Mouse (Mus musculus): ENCODE measurements around the gene Creb3l2. TPM values are rescaled to one million over a fixed set of nuclear protein-coding genes. Genes with fewer than 3 reads are reported as not detected.

The Creb3l2 gene
- polyA plus RNA-seq, 1 experiment = 8.8 TPM

DNA sequence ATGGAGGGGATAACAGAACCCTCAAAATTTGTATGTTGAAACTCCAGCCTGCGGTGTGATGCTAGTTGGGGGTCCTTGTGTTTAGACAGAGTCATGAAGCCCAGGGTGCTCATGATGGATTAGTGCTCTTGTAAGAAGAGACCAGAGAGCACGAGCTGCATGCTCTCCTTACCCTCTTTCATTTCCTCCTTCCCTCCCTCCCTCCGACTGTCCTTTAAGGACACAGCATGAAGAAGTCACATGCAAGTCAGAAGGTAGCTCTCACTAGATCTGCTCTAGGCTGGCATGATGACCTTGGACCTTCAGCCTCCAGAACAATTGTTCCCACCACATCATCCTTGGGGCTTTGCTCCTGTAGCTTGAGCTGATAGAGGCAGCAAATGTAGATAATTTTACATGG lies 30.2 kb downstream of the Creb3l2 start:
- Histone ChIP-seq H3ac (ENCODE audit: control insufficient read depth, insufficient read length, low read depth) (no peak overlapping the region), H3K79me2 (ENCODE audit: control insufficient read depth, insufficient read depth) (peaks cover under 1% of the 10 kb centered on the region), H3K4me3 (ENCODE audit: insufficient read depth, poor library complexity, severe bottlenecking) (no peak overlapping the region), H3K36me3 (ENCODE audit: control insufficient read depth, insufficient read depth) (no peaks in the 10 kb centered on the region), H3K79me3 (ENCODE audit: low read depth) (no peaks in the 10 kb centered on the region), H3K27me3 (ENCODE audit: control insufficient read depth, insufficient read depth, insufficient read length) (no peaks in the 10 kb centered on the region)
- TF ChIP-seq CTCF (IDR thresholded peaks at IDR 0.05; ENCODE audit: control insufficient read depth, insufficient read depth, insufficient read length) (no peak), FOSL1 (IDR thresholded peaks at IDR 0.05; ENCODE audit: insufficient read depth, low read length, poor library complexity, severe bottlenecking) (no peak), USF1 (IDR thresholded peaks at IDR 0.05; ENCODE audit: low read depth) (no peak), MAX (IDR thresholded peaks at IDR 0.05) (no peak), CEBPB (IDR thresholded peaks at IDR 0.05; ENCODE audit: low read depth) (no peak), MYOD1 (IDR thresholded peaks at IDR 0.05; ENCODE audit: control insufficient read depth, insufficient read length, low read depth) (no peak), MYOG (IDR thresholded peaks at IDR 0.05; ENCODE audit: control insufficient read depth, extremely low read depth, insufficient read length) (no peak)

- Histone ChIP-seq H3K27me3 (ENCODE audit: control insufficient read depth, insufficient read depth, insufficient read length) (no peaks in the 10 kb centered on the region), H3K79me3 (ENCODE audit: low read depth) (peaks cover 6% of the 10 kb centered on the region), H3K79me2 (ENCODE audit: control insufficient read depth, insufficient read depth) (peaks cover 14% of the 10 kb centered on the region), H3ac (ENCODE audit: control insufficient read depth, insufficient read length, low read depth) (no peak overlapping the region), H3K36me3 (ENCODE audit: control insufficient read depth, insufficient read depth) (no peaks in the 10 kb centered on the region), H3K4me3 (ENCODE audit: insufficient read depth, poor library complexity, severe bottlenecking) (no peak overlapping the region)
- TF ChIP-seq CTCF (IDR thresholded peaks at IDR 0.05; ENCODE audit: control insufficient read depth, insufficient read depth, insufficient read length) = no peak
- TF ChIP-seq FOSL1 (IDR thresholded peaks at IDR 0.05; ENCODE audit: insufficient read depth, low read length, poor library complexity, severe bottlenecking) = no peak
- TF ChIP-seq USF1 (IDR thresholded peaks at IDR 0.05; ENCODE audit: low read depth) = no peak
- no peak for TF ChIP-seq MYOD1 (IDR thresholded peaks at IDR 0.05; ENCODE audit: control insufficient read depth, insufficient read length, low read depth)
- TF ChIP-seq MAX (IDR thresholded peaks at IDR 0.05) = no peak
- no peak for TF ChIP-seq MYOG (IDR thresholded peaks at IDR 0.05; ENCODE audit: control insufficient read depth, extremely low read depth, insufficient read length)
- TF ChIP-seq CEBPB (IDR thresholded peaks at IDR 0.05; ENCODE audit: low read depth) = no peak
Measured at GRCm38 (mm10) chr6:37409829-37410228, 32.1 kb downstream of the Creb3l2 start.

GRCm38 (mm10) chr6:37407876-37408275 lies 34.1 kb downstream of the Creb3l2 start:
- no peak overlapping the region for H3ac ChIP-seq (ENCODE audit: control insufficient read depth, insufficient read length, low read depth)
- no peak overlapping the region for H3K4me3 ChIP-seq (ENCODE audit: insufficient read depth, poor library complexity, severe bottlenecking)
- H3K27me3 ChIP-seq (ENCODE audit: control insufficient read depth, insufficient read depth, insufficient read length) = no peaks in the 10 kb centered on the region
- TF ChIP-seq MYOD1 (IDR thresholded peaks at IDR 0.05; ENCODE audit: control insufficient read depth, insufficient read length, low read depth) (no peak), MAX (IDR thresholded peaks at IDR 0.05) (no peak), MYOG (IDR thresholded peaks at IDR 0.05; ENCODE audit: control insufficient read depth, extremely low read depth, insufficient read length) (no peak), CTCF (IDR thresholded peaks at IDR 0.05; ENCODE audit: control insufficient read depth, insufficient read depth, insufficient read length) (no peak), USF1 (IDR thresholded peaks at IDR 0.05; ENCODE audit: low read depth) (no peak), FOSL1 (IDR thresholded peaks at IDR 0.05; ENCODE audit: insufficient read depth, low read length, poor library complexity, severe bottlenecking) (no peak), CEBPB (IDR thresholded peaks at IDR 0.05; ENCODE audit: low read depth) (no peak)
- H3K79me3 ChIP-seq (ENCODE audit: low read depth) = peaks cover 6% of the 10 kb centered on the region
- H3K36me3 ChIP-seq (ENCODE audit: control insufficient read depth, insufficient read depth) = no peaks in the 10 kb centered on the region
- H3K79me2 ChIP-seq (ENCODE audit: control insufficient read depth, insufficient read depth) = peaks cover 14% of the 10 kb centered on the region

GRCm38 (mm10) chr6:37406903-37407302 lies 35.0 kb downstream of the Creb3l2 start:
- Histone ChIP-seq H3K79me3 (ENCODE audit: low read depth) (peaks cover 6% of the 10 kb centered on the region), H3K79me2 (ENCODE audit: control insufficient read depth, insufficient read depth) (peaks cover 14% of the 10 kb centered on the region), H3K36me3 (ENCODE audit: control insufficient read depth, insufficient read depth) (no peaks in the 10 kb centered on the region), H3K4me3 (ENCODE audit: insufficient read depth, poor library complexity, severe bottlenecking) (no peak overlapping the region), H3ac (ENCODE audit: control insufficient read depth, insufficient read length, low read depth) (no peak overlapping the region), H3K27me3 (ENCODE audit: control insufficient read depth, insufficient read depth, insufficient read length) (no peaks in the 10 kb centered on the region)
- TF ChIP-seq CTCF (IDR thresholded peaks at IDR 0.05; ENCODE audit: control insufficient read depth, insufficient read depth, insufficient read length) (no peak), USF1 (IDR thresholded peaks at IDR 0.05; ENCODE audit: low read depth) (no peak), MAX (IDR thresholded peaks at IDR 0.05) (no peak), CEBPB (IDR thresholded peaks at IDR 0.05; ENCODE audit: low read depth) (no peak), FOSL1 (IDR thresholded peaks at IDR 0.05; ENCODE audit: insufficient read depth, low read length, poor library complexity, severe bottlenecking) (no peak), MYOD1 (IDR thresholded peaks at IDR 0.05; ENCODE audit: control insufficient read depth, insufficient read length, low read depth) (no peak), MYOG (IDR thresholded peaks at IDR 0.05; ENCODE audit: control insufficient read depth, extremely low read depth, insufficient read length) (no peak)

GRCm38 (mm10) chr6:37406018-37406417 lies 35.9 kb downstream of the Creb3l2 start:
- TF ChIP-seq MAX (IDR thresholded peaks at IDR 0.05) = no peak
- TF ChIP-seq MYOD1 (IDR thresholded peaks at IDR 0.05; ENCODE audit: control insufficient read depth, insufficient read length, low read depth) = no peak
- TF ChIP-seq USF1 (IDR thresholded peaks at IDR 0.05; ENCODE audit: low read depth) = no peak
- TF ChIP-seq CEBPB (IDR thresholded peaks at IDR 0.05; ENCODE audit: low read depth) = no peak
- no peak for TF ChIP-seq CTCF (IDR thresholded peaks at IDR 0.05; ENCODE audit: control insufficient read depth, insufficient read depth, insufficient read length)
- TF ChIP-seq MYOG (IDR thresholded peaks at IDR 0.05; ENCODE audit: control insufficient read depth, extremely low read depth, insufficient read length) = no peak
- no peak for TF ChIP-seq FOSL1 (IDR thresholded peaks at IDR 0.05; ENCODE audit: insufficient read depth, low read length, poor library complexity, severe bottlenecking)
- Histone ChIP-seq H3K4me3 (ENCODE audit: insufficient read depth, poor library complexity, severe bottlenecking) (no peak overlapping the region), H3K79me3 (ENCODE audit: low read depth) (peaks cover 6% of the 10 kb centered on the region)

GRCm38 (mm10) chr6:37404325-37404724 lies 37.6 kb downstream of the Creb3l2 start:
- H3ac ChIP-seq (ENCODE audit: control insufficient read depth, insufficient read length, low read depth) = no peak overlapping the region
- H3K27me3 ChIP-seq (ENCODE audit: control insufficient read depth, insufficient read depth, insufficient read length) = no peaks in the 10 kb centered on the region
- peaks cover 25% of the 10 kb centered on the region for H3K79me2 ChIP-seq (ENCODE audit: control insufficient read depth, insufficient read depth)
- no peaks in the 10 kb centered on the region for H3K36me3 ChIP-seq (ENCODE audit: control insufficient read depth, insufficient read depth)
- TF ChIP-seq USF1 (IDR thresholded peaks at IDR 0.05; ENCODE audit: low read depth) (no peak), MYOD1 (IDR thresholded peaks at IDR 0.05; ENCODE audit: control insufficient read depth, insufficient read length, low read depth) (no peak), MAX (IDR thresholded peaks at IDR 0.05) (no peak), CEBPB (IDR thresholded peaks at IDR 0.05; ENCODE audit: low read depth) (no peak), CTCF (IDR thresholded peaks at IDR 0.05; ENCODE audit: control insufficient read depth, insufficient read depth, insufficient read length) (no peak), FOSL1 (IDR thresholded peaks at IDR 0.05; ENCODE audit: insufficient read depth, low read length, poor library complexity, severe bottlenecking) (no peak), MYOG (IDR thresholded peaks at IDR 0.05; ENCODE audit: control insufficient read depth, extremely low read depth, insufficient read length) (no peak)
- peaks cover 6% of the 10 kb centered on the region for H3K79me3 ChIP-seq (ENCODE audit: low read depth)
- no peak overlapping the region for H3K4me3 ChIP-seq (ENCODE audit: insufficient read depth, poor library complexity, severe bottlenecking)

More at GRCm38 (mm10) chr6:37406018-37406417, 35.9 kb downstream of the Creb3l2 start:
- Histone ChIP-seq H3K27me3 (ENCODE audit: control insufficient read depth, insufficient read depth, insufficient read length) (no peaks in the 10 kb centered on the region), H3K36me3 (ENCODE audit: control insufficient read depth, insufficient read depth) (no peaks in the 10 kb centered on the region), H3ac (ENCODE audit: control insufficient read depth, insufficient read length, low read depth) (no peak overlapping the region), H3K79me2 (ENCODE audit: control insufficient read depth, insufficient read depth) (peaks cover 14% of the 10 kb centered on the region)
